Mouse (Mus musculus): ENCODE results near the gene Tspo2. TPM values are rescaled to one million over a fixed set of nuclear protein-coding genes. Genes with fewer than 3 reads are reported as not detected.
"Not testable (repeated sequence)": the region's sequence is repeated elsewhere in the genome, so short reads cannot be mapped to it uniquely, and the experiment has no call there.

Gene Tspo2
- 3.2 and 3.5 TPM in 2 replicates for polyA plus RNA-seq (2015; fragmentation: Nextera tagmentation; extraction: Ambion mirVana)

GRCm38 (mm10) chr17:48451353-48451675 is at the start of gene Tspo2:
Tspo2 (minus strand) TSS chr17:48451522.
- Histone ChIP-seq H3K4me2 (replicated peaks) (no peak within 1 kb of the TSS), H3K27ac (no peak within 1 kb of the TSS), H3K4me1 (replicated peaks) (peaks cover 13% of the 10 kb centered on the region; the same call in 1 of the 2 replicates), H3K36me3 (no peaks in the 10 kb centered on the region), H3K27me3 (no peaks in the 10 kb centered on the region), H3K4me3 (replicated peaks) (no peak within 1 kb of the TSS), H3K9ac (replicated peaks) (no peak within 1 kb of the TSS), H3K9me3 (no peaks in the 10 kb centered on the region)
- WGBS, result 69% methylated on average over 7 of the region's 7 CpGs
- peak; percentile 47; the same call in 1 of the 2 replicates for ATAC-seq

DNA sequence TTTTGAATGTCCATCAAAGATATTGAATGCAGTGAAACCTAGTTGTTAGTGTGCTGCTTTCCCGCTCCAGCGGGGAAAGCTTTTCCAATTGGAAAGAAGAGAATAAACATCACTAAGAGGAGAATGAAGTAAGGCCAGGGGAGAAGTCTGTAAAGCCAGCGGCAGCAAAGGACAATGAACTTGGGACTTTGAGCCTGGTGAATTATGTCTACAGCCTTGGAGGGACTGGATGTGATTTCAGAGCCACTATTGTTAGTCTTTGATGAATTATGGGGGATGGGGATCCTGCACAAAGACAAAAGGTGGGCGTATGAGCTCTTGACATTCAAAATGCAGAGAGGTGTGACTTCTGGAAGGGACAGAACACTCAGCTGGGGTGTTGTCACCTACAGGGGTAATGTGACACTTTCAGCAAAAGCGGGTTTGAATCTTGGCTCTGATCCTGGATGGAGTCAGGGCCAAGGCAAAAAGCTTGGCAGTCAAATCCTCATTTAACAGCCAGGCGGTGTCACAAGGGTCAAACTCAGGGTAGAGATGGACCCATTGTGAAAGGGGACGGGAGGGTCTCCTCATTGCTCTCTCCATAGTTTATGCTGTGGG is 49.6 kb upstream of the Tspo2 start:
- H3K36me3 ChIP-seq, result no peaks in the 10 kb centered on the region
- H3K4me2 ChIP-seq (replicated peaks), result no peak overlapping the region
- H3K9ac ChIP-seq (replicated peaks), result no peak overlapping the region
- 81% methylated on average over 7 of the region's 7 CpGs for WGBS
- H3K4me1 ChIP-seq (replicated peaks), result peaks cover 19% of the 10 kb centered on the region
- no peak for ATAC-seq
- no peaks in the 10 kb centered on the region for H3K27me3 ChIP-seq
- no peak overlapping the region for H3K27ac ChIP-seq
- 0 out of 2 replicates have a peak, but pooled peaks cover 4% of the 10 kb centered on the region for H3K9me3 ChIP-seq
- H3K4me3 ChIP-seq (replicated peaks), result no peak overlapping the region

GRCm38 (mm10) chr17:48497986-48498385 is 46.7 kb upstream of the Tspo2 start:
- Histone ChIP-seq H3K27me3 (no peaks in the 10 kb centered on the region), H3K27ac (no peak overlapping the region), H3K4me1 (replicated peaks) (0 out of 2 replicates have a peak, but pooled peaks cover 2% of the 10 kb centered on the region), H3K4me2 (replicated peaks) (no peak overlapping the region), H3K36me3 (no peaks in the 10 kb centered on the region), H3K4me3 (replicated peaks) (no peak overlapping the region), H3K9me3 (no peaks in the 10 kb centered on the region), H3K9ac (replicated peaks) (no peak overlapping the region)
- no peak for ATAC-seq
- 75% methylated on average over 3 of the region's 3 CpGs for WGBS

DNA sequence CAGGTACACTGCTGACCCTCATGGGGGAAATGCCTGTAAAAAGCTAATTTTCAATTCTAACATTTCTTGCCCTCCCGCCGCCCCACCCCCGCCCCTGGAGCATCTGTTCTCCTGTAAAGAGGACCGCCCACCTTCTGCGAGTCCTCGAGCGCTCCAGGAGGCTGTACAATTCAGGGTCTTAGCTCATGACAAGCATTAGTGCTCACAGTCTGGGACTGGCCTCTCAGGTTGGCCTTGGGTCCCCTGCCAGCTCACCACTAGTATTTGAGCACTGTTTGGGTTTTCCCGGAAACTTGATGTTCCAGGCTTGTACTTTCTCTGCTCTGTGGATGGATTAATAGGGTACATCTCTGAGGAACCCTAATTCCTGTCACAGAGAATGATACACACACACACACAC is 42.7 kb upstream of the Tspo2 start:
- H3K4me1 ChIP-seq (replicated peaks), result 0 out of 2 replicates have a peak, but pooled peaks cover 2% of the 10 kb centered on the region
- H3K36me3 ChIP-seq, result no peaks in the 10 kb centered on the region
- H3K9ac ChIP-seq (replicated peaks), result no peak overlapping the region
- no peak overlapping the region for H3K27ac ChIP-seq
- H3K27me3 ChIP-seq, result no peaks in the 10 kb centered on the region
- WGBS, result 60% methylated on average over 8 of the region's 8 CpGs
- no peaks in the 10 kb centered on the region for H3K9me3 ChIP-seq
- no peak overlapping the region for H3K4me2 ChIP-seq (replicated peaks)
- no peak overlapping the region for H3K4me3 ChIP-seq (replicated peaks)
- 0 out of 2 replicates have a peak, but pooled peaks have one; percentile 69 for ATAC-seq

- no peak overlapping the region for H3K4me3 ChIP-seq (replicated peaks)
- 0 out of 2 replicates have a peak, but pooled peaks cover 2% of the 10 kb centered on the region for H3K4me1 ChIP-seq (replicated peaks)
- 0 out of 2 replicates have a peak, but pooled peaks have one; percentile 45 for ATAC-seq
- no peaks in the 10 kb centered on the region for H3K9me3 ChIP-seq
- no peaks in the 10 kb centered on the region for H3K36me3 ChIP-seq
- H3K27me3 ChIP-seq, result no peaks in the 10 kb centered on the region
- 49% methylated on average over 7 of the region's 7 CpGs for WGBS
- no peak overlapping the region for H3K4me2 ChIP-seq (replicated peaks)
- no peak overlapping the region for H3K9ac ChIP-seq (replicated peaks)
- no peak overlapping the region for H3K27ac ChIP-seq
Measured at GRCm38 (mm10) chr17:48493582-48493981, 42.3 kb upstream of the Tspo2 start.

- 0 out of 2 replicates have a peak, but pooled peaks cover 2% of the 10 kb centered on the region for H3K4me1 ChIP-seq (replicated peaks)
- no peak overlapping the region for H3K27ac ChIP-seq
- H3K36me3 ChIP-seq, result no peaks in the 10 kb centered on the region
- no peak overlapping the region for H3K4me2 ChIP-seq (replicated peaks)
- H3K4me3 ChIP-seq (replicated peaks), result no peak overlapping the region
- no peak overlapping the region for H3K9ac ChIP-seq (replicated peaks)
- no peaks in the 10 kb centered on the region for H3K27me3 ChIP-seq
- WGBS, result 94% methylated on average over 8 of the region's 8 CpGs
- H3K9me3 ChIP-seq, result no peaks in the 10 kb centered on the region
- no peak for ATAC-seq
Measured at GRCm38 (mm10) chr17:48492621-48493020, 41.3 kb upstream of the Tspo2 start.

DNA sequence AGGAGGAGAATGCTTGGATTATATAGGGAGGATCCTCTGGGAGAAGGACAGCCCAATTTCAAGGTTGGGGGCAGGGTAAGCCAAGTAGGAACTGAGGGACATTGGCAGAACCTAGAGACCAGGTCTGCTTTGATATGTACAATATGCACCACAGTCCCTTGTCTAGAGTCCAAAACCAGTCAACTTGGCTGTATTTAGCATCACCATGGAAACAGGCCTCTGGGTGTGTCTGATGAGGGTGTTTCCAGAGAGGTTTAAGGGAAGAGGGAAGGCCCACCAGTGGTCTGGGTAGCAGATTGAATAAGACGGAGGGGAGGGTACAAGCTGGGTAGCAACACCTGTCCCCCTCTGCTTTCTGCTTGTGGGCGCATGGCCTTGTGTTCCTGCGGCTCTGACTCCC is 38.1 kb upstream of the Tspo2 start:
- 0 out of 2 replicates have a peak, but pooled peaks cover 2% of the 10 kb centered on the region for H3K4me1 ChIP-seq (replicated peaks)
- WGBS, result 96% methylated on average over 3 of the region's 3 CpGs
- ATAC-seq, result no peak
- H3K4me2 ChIP-seq (replicated peaks), result no peak overlapping the region
- H3K27me3 ChIP-seq, result no peaks in the 10 kb centered on the region
- H3K9me3 ChIP-seq, result no peaks in the 10 kb centered on the region
- H3K9ac ChIP-seq (replicated peaks), result no peak overlapping the region
- H3K36me3 ChIP-seq, result no peaks in the 10 kb centered on the region
- H3K27ac ChIP-seq, result no peak overlapping the region
- no peak overlapping the region for H3K4me3 ChIP-seq (replicated peaks)

DNA sequence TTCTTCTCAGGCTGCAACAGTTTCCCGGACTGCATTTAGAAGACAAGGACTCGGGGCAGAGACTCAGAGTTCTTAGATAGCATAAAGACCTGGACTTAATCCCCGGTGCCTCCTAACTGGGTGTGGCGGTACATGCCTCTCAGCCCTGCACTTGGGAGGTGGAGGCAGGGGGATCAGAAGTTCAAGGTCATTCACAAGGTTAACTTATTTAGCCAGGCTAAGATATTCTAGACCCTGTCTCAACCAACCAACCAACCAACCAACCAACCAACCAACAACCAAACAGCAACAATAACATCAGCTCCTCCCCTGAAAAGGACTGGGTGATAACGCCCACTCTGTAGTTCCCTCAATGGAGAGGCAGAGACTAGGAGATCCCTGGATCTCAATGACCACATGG is 32.9 kb upstream of the Tspo2 start:
- 94% methylated on average over 5 of the region's 5 CpGs for WGBS
- no peak for ATAC-seq

GRCm38 (mm10) chr17:48483764-48484163 is 32.4 kb upstream of the Tspo2 start:
- Histone ChIP-seq H3K36me3 (no peaks in the 10 kb centered on the region), H3K4me2 (replicated peaks) (no peak overlapping the region), H3K4me1 (replicated peaks) (no peaks in the 10 kb centered on the region), H3K27me3 (no peaks in the 10 kb centered on the region), H3K9ac (replicated peaks) (no peak overlapping the region), H3K4me3 (replicated peaks) (no peak overlapping the region), H3K9me3 (no peaks in the 10 kb centered on the region), H3K27ac (no peak overlapping the region)
- no peak for ATAC-seq
- 79% methylated on average over 5 of the region's 5 CpGs for WGBS

More for the DNA sequence above, 32.9 kb upstream of the Tspo2 start:
- no peak overlapping the region for H3K4me2 ChIP-seq (replicated peaks)
- H3K27ac ChIP-seq, result no peak overlapping the region
- no peaks in the 10 kb centered on the region for H3K9me3 ChIP-seq
- no peak overlapping the region for H3K9ac ChIP-seq (replicated peaks)
- H3K4me1 ChIP-seq (replicated peaks), result no peaks in the 10 kb centered on the region
- H3K27me3 ChIP-seq, result no peaks in the 10 kb centered on the region
- H3K36me3 ChIP-seq, result no peaks in the 10 kb centered on the region
- no peak overlapping the region for H3K4me3 ChIP-seq (replicated peaks)

DNA sequence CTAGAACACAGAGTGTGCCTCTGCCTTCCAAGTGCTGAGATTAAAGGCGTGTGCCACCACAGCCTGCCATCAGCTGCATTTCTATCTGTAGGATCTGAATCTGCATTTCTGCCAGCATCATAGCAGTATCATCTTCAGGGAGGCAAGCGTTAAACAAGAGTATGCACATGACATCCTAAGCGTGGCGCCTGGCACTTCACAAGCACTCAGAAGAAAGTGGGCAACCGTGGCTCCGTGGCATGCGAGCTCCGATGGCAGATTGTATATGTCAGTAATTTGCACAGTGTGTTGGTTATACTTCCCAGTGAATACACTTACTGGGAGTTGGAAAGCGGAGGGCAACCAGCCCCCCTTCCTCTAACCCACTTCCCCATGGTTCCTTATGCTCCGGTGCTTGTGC is 28.6 kb upstream of the Tspo2 start:
- Histone ChIP-seq H3K36me3 (no peaks in the 10 kb centered on the region), H3K9me3 (no peaks in the 10 kb centered on the region), H3K9ac (replicated peaks) (no peak overlapping the region), H3K27ac (no peak overlapping the region), H3K4me1 (replicated peaks) (no peaks in the 10 kb centered on the region), H3K4me2 (replicated peaks) (no peak overlapping the region), H3K4me3 (replicated peaks) (no peak overlapping the region), H3K27me3 (no peaks in the 10 kb centered on the region)
- 91% methylated on average over 10 of the region's 10 CpGs for WGBS
- ATAC-seq, result no peak

GRCm38 (mm10) chr17:48475444-48475843 is 24.1 kb upstream of the Tspo2 start:
- Histone ChIP-seq H3K4me3 (replicated peaks) (no peak overlapping the region), H3K9me3 (no peaks in the 10 kb centered on the region), H3K36me3 (no peaks in the 10 kb centered on the region), H3K4me1 (replicated peaks) (no peaks in the 10 kb centered on the region), H3K9ac (replicated peaks) (no peak overlapping the region), H3K4me2 (replicated peaks) (no peak overlapping the region), H3K27me3 (no peaks in the 10 kb centered on the region), H3K27ac (no peak overlapping the region)
- WGBS, result 91% methylated on average over 8 of the region's 8 CpGs
- ATAC-seq, result no peak

GRCm38 (mm10) chr17:48474282-48474681 is 23.0 kb upstream of the Tspo2 start:
- H3K4me3 ChIP-seq (replicated peaks); H3K9ac ChIP-seq (replicated peaks); H3K4me2 ChIP-seq (replicated peaks); H3K4me1 ChIP-seq (replicated peaks); ATAC-seq; H3K9me3 ChIP-seq; H3K36me3 ChIP-seq; H3K27ac ChIP-seq; H3K27me3 ChIP-seq: not testable (repeated sequence)
- WGBS, result 89% methylated on average over 6 of the region's 6 CpGs

Measured in midbrain, embryonic 13.5 days (tissue).